Mouse (Mus musculus): Measurements from ENCODE around the gene Snx27. TPM values are rescaled to one million over a fixed set of nuclear protein-coding genes. Genes with fewer than 3 reads are reported as not detected.

The Snx27 gene
- polyA plus RNA-seq, 1 experiment from 2014 or later = 40.6 TPM

DNA sequence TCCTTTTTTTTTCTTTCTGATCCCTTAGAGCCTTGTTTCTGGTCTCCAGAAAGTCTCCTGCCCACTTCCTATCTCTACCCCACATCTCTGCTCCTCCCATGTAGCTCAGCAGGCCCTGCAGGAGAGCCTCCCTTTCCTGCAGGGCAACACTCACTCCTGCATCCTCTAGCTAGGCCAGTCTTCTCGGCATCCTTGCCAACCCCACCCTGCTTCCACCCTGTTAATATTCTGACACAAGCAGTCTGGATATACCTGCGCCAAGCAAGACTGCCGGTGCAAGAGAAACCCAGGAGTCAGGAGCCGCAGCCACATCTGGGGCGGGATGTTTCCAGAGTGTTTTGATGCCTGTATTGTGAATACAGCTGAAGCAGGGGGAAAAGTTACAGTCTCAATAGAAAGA, 29.3 kb upstream of the Snx27 start:
- Histone ChIP-seq H3K9ac (ENCODE audit: low read depth, low read length) (no peak overlapping the region), H3K4me2 (replicated peaks; ENCODE audit: low read depth, low read length) (no peak overlapping the region), H3K36me3 (ENCODE audit: control insufficient read depth, insufficient read depth, low read length) (no peaks in the 10 kb centered on the region), H3K9me3 (ENCODE audit: control insufficient read depth, low read length) (no peaks in the 10 kb centered on the region), H3K27me3 (ENCODE audit: control insufficient read depth, insufficient read depth, low read length) (no peaks in the 10 kb centered on the region), H3K4me1 (replicated peaks; ENCODE audit: control insufficient read depth, insufficient read depth, low read length) (no peaks in the 10 kb centered on the region), H3K4me3 (ENCODE audit: low read depth, low read length) (no peak overlapping the region), H3K27ac (ENCODE audit: low read depth, low read length) (no peak overlapping the region)
- 77% methylated on average over 5 of the region's 5 CpGs for WGBS
- ATAC-seq (ENCODE audit: low FRiP score) (no peak), DNase-seq (ENCODE audit: low spot score) (no peak)

DNA sequence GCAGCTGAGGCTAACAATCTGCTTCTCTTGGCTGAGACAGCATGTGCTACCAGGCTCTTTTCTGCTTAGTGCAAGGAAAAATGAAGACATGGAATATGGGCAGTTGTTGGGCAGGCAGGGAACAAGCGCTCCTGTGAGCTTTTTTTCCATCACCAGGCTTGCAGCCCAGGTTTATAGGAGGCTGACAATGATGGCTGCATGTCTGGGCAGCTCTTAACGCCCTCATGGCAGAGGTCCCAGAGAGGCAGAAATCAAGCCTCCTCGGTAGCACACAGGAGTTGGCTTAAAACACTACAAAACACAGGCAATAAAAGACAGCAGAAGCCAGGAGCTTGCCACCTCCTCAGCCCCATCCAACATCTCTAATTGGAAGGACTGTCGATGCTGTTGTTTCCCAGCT, 28.8 kb upstream of the Snx27 start:
- Histone ChIP-seq H3K27ac (ENCODE audit: low read depth, low read length) (no peak overlapping the region), H3K4me1 (replicated peaks; ENCODE audit: control insufficient read depth, insufficient read depth, low read length) (no peaks in the 10 kb centered on the region), H3K36me3 (ENCODE audit: control insufficient read depth, insufficient read depth, low read length) (no peaks in the 10 kb centered on the region), H3K4me3 (ENCODE audit: low read depth, low read length) (no peak overlapping the region), H3K9ac (ENCODE audit: low read depth, low read length) (no peak overlapping the region), H3K4me2 (replicated peaks; ENCODE audit: low read depth, low read length) (no peak overlapping the region), H3K9me3 (ENCODE audit: control insufficient read depth, low read length) (no peaks in the 10 kb centered on the region), H3K27me3 (ENCODE audit: control insufficient read depth, insufficient read depth, low read length) (no peaks in the 10 kb centered on the region)
- ATAC-seq (ENCODE audit: low FRiP score) = no peak
- 70% methylated on average over 4 of the region's 4 CpGs for WGBS
- DNase-seq (ENCODE audit: low spot score) = no peak

GRCm38 (mm10) chr3:94610581-94610980, 28.1 kb upstream of the Snx27 start:
- 79% methylated on average over 2 of the region's 2 CpGs for WGBS
- no peak overlapping the region for H3K4me2 ChIP-seq (replicated peaks; ENCODE audit: low read depth, low read length)
- ATAC-seq (ENCODE audit: low FRiP score) (no peak), DNase-seq (ENCODE audit: low spot score) (no peak)
- H3K27ac ChIP-seq (ENCODE audit: low read depth, low read length) = no peak overlapping the region
- no peaks in the 10 kb centered on the region for H3K4me1 ChIP-seq (replicated peaks; ENCODE audit: control insufficient read depth, insufficient read depth, low read length)
- no peaks in the 10 kb centered on the region for H3K27me3 ChIP-seq (ENCODE audit: control insufficient read depth, insufficient read depth, low read length)
- no peak overlapping the region for H3K4me3 ChIP-seq (ENCODE audit: low read depth, low read length)
- no peak overlapping the region for H3K9ac ChIP-seq (ENCODE audit: low read depth, low read length)
- no peaks in the 10 kb centered on the region for H3K36me3 ChIP-seq (ENCODE audit: control insufficient read depth, insufficient read depth, low read length)
- no peaks in the 10 kb centered on the region for H3K9me3 ChIP-seq (ENCODE audit: control insufficient read depth, low read length)

GRCm38 (mm10) chr3:94609621-94610020, 27.1 kb upstream of the Snx27 start:
- Histone ChIP-seq H3K27ac (ENCODE audit: low read depth, low read length) (no peak overlapping the region), H3K36me3 (ENCODE audit: control insufficient read depth, insufficient read depth, low read length) (no peaks in the 10 kb centered on the region), H3K4me2 (replicated peaks; ENCODE audit: low read depth, low read length) (no peak overlapping the region), H3K4me1 (replicated peaks; ENCODE audit: control insufficient read depth, insufficient read depth, low read length) (no peaks in the 10 kb centered on the region), H3K9ac (ENCODE audit: low read depth, low read length) (no peak overlapping the region), H3K27me3 (ENCODE audit: control insufficient read depth, insufficient read depth, low read length) (no peaks in the 10 kb centered on the region), H3K4me3 (ENCODE audit: low read depth, low read length) (no peak overlapping the region), H3K9me3 (ENCODE audit: control insufficient read depth, low read length) (no peaks in the 10 kb centered on the region)
- no peak for DNase-seq (ENCODE audit: low spot score)
- WGBS = 97% methylated on average over 3 of the region's 3 CpGs
- ATAC-seq (ENCODE audit: low FRiP score) = no peak

GRCm38 (mm10) chr3:94601959-94602358, 19.4 kb upstream of the Snx27 start:
- H3K4me2 ChIP-seq (replicated peaks; ENCODE audit: low read depth, low read length) = no peak overlapping the region
- WGBS = 3% methylated on average over 4 of the region's 4 CpGs

DNA sequence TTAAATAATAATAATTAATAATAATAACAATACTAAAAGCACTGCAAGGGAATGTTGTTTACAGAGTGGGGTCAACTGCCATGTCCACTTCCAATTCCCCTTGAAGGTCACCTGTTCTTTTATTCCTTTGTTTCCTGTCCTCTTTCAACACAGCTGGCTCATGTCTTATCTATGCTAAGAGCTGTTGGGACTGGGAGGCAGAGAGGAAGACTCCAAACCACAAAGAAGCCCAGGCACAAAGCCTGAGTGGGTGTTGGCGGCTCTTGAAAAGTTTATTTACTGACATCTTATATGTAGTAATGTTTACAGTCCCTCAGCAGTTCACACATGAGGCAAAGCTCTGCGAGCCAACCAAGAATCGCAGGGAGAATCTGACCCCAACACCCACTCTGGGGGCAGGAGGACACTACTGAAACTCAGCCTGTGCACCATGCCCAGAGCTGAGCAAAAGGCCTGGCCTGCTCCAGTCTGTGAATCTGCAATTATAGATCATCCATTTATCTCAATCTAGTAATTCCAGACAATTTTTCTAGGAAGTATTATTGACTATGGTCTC, 14.8 kb upstream of the Snx27 start:
- Histone ChIP-seq H3K4me2 (replicated peaks; ENCODE audit: low read depth, low read length) (no peak overlapping the region), H3K27me3 (ENCODE audit: control insufficient read depth, insufficient read depth, low read length) (no peaks in the 10 kb centered on the region), H3K4me3 (ENCODE audit: low read depth, low read length) (no peak overlapping the region), H3K4me1 (replicated peaks; ENCODE audit: control insufficient read depth, insufficient read depth, low read length) (no peaks in the 10 kb centered on the region), H3K27ac (ENCODE audit: low read depth, low read length) (no peak overlapping the region), H3K9me3 (ENCODE audit: control insufficient read depth, low read length) (no peaks in the 10 kb centered on the region), H3K9ac (ENCODE audit: low read depth, low read length) (no peak overlapping the region), H3K36me3 (ENCODE audit: control insufficient read depth, insufficient read depth, low read length) (no peaks in the 10 kb centered on the region)
- DNase-seq (ENCODE audit: low spot score) (no peak), ATAC-seq (ENCODE audit: low FRiP score) (no peak)
- 87% methylated on average over 3 of the region's 3 CpGs for WGBS

More at GRCm38 (mm10) chr3:94601959-94602358, 19.4 kb upstream of the Snx27 start:
- ATAC-seq (ENCODE audit: low FRiP score) (no peak), DNase-seq (ENCODE audit: low spot score) (peak; percentile 71)
- no peak overlapping the region for H3K27ac ChIP-seq (ENCODE audit: low read depth, low read length)
- no peaks in the 10 kb centered on the region for H3K36me3 ChIP-seq (ENCODE audit: control insufficient read depth, insufficient read depth, low read length)
- H3K9me3 ChIP-seq (ENCODE audit: control insufficient read depth, low read length) = no peaks in the 10 kb centered on the region
- H3K9ac ChIP-seq (ENCODE audit: low read depth, low read length) = no peak overlapping the region
- H3K27me3 ChIP-seq (ENCODE audit: control insufficient read depth, insufficient read depth, low read length) = no peaks in the 10 kb centered on the region
- H3K4me1 ChIP-seq (replicated peaks; ENCODE audit: control insufficient read depth, insufficient read depth, low read length) = no peaks in the 10 kb centered on the region
- H3K4me3 ChIP-seq (ENCODE audit: low read depth, low read length) = no peak overlapping the region

- 94% methylated on average over 6 of the region's 6 CpGs for WGBS
- Histone ChIP-seq H3K4me2 (replicated peaks; ENCODE audit: low read depth, low read length) (no peak overlapping the region), H3K9ac (ENCODE audit: low read depth, low read length) (no peak overlapping the region), H3K27ac (ENCODE audit: low read depth, low read length) (no peak overlapping the region), H3K4me3 (ENCODE audit: low read depth, low read length) (no peak overlapping the region), H3K36me3 (ENCODE audit: control insufficient read depth, insufficient read depth, low read length) (no peaks in the 10 kb centered on the region), H3K4me1 (replicated peaks; ENCODE audit: control insufficient read depth, insufficient read depth, low read length) (no peaks in the 10 kb centered on the region), H3K27me3 (ENCODE audit: control insufficient read depth, insufficient read depth, low read length) (no peaks in the 10 kb centered on the region), H3K9me3 (ENCODE audit: control insufficient read depth, low read length) (no peaks in the 10 kb centered on the region)
- DNase-seq (ENCODE audit: low spot score) (no peak), ATAC-seq (ENCODE audit: low FRiP score) (no peak)
Measured at GRCm38 (mm10) chr3:94595871-94596287, 13.4 kb upstream of the Snx27 start.

GRCm38 (mm10) chr3:94591066-94591465, 8.6 kb upstream of the Snx27 start:
- no peaks in the 10 kb centered on the region for H3K9me3 ChIP-seq (ENCODE audit: control insufficient read depth, low read length)
- no peak for ATAC-seq (ENCODE audit: low FRiP score)
- no peaks in the 10 kb centered on the region for H3K36me3 ChIP-seq (ENCODE audit: control insufficient read depth, insufficient read depth, low read length)
- 81% methylated on average over 5 of the region's 5 CpGs for WGBS
- no peaks in the 10 kb centered on the region for H3K4me1 ChIP-seq (replicated peaks; ENCODE audit: control insufficient read depth, insufficient read depth, low read length)
- H3K27me3 ChIP-seq (ENCODE audit: control insufficient read depth, insufficient read depth, low read length) = no peaks in the 10 kb centered on the region
- H3K27ac ChIP-seq (ENCODE audit: low read depth, low read length) = no peak overlapping the region
- no peak overlapping the region for H3K4me2 ChIP-seq (replicated peaks; ENCODE audit: low read depth, low read length)
- H3K9ac ChIP-seq (ENCODE audit: low read depth, low read length) = no peak overlapping the region
- DNase-seq (ENCODE audit: low spot score) = no peak
- no peak overlapping the region for H3K4me3 ChIP-seq (ENCODE audit: low read depth, low read length)

DNA sequence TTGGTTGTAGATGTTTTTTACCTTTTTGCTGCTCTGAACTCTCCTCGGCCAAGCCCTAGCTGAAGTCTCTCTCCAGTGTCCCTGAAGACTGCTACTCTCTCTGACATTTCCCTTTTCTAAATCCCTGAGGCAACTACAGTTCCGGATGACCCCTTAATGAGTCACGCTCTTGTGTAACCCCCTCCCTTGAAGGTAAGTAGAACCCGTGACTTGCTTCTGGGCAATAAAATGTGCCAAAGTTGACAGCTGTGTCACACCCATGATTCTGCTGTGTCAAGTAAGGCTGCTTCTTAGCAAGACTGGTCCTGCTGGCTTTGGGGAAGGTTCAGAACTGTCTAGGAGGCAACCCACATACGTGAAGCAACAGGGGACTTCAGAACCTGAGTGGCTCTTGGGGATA, 5.4 kb upstream of the Snx27 start:
- ATAC-seq (ENCODE audit: low FRiP score) = no peak
- Histone ChIP-seq H3K27me3 (ENCODE audit: control insufficient read depth, insufficient read depth, low read length) (no peaks in the 10 kb centered on the region), H3K9me3 (ENCODE audit: control insufficient read depth, low read length) (no peaks in the 10 kb centered on the region), H3K4me1 (replicated peaks; ENCODE audit: control insufficient read depth, insufficient read depth, low read length) (no peaks in the 10 kb centered on the region), H3K4me3 (ENCODE audit: low read depth, low read length) (no peak overlapping the region), H3K27ac (ENCODE audit: low read depth, low read length) (no peak overlapping the region), H3K36me3 (ENCODE audit: control insufficient read depth, insufficient read depth, low read length) (no peaks in the 10 kb centered on the region), H3K9ac (ENCODE audit: low read depth, low read length) (no peak overlapping the region), H3K4me2 (replicated peaks; ENCODE audit: low read depth, low read length) (no peak overlapping the region)
- DNase-seq (ENCODE audit: low spot score) = no peak
- WGBS = 76% methylated on average over 5 of the region's 5 CpGs

All from hindbrain, embryonic 11.5 days (tissue).